Mouse (Mus musculus): Measurements from ENCODE around the gene Fam111a. TPM values are rescaled to one million over a fixed set of nuclear protein-coding genes. Genes with fewer than 3 reads are reported as not detected.

The Fam111a gene
- polyA plus RNA-seq, 1 experiment from 2014 or later, result 10.7 TPM

DNA sequence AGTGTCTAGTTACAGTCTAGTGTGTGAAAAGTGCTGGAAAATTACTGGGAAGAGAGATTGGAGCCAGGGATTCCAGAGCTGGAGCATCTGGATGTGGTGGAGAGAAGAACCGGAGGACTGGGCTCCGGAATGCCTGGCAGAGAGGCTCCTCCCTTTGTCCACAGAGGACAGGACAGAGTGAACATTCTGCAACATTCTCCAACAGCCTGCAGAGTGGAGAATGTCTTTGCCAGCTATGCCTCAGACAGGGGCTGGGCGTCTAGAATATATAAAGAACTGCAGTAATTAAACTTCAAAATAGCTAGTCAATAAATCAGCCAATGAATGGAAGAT is 51.5 kb downstream of the Fam111a start:
- Histone ChIP-seq H3K4me2 (ENCODE audit: low read length) (peak overlapping the region; percentile 99), H3K4me1 (replicated peaks; ENCODE audit: insufficient read depth, low read length) (peaks cover 6% of the 10 kb centered on the region; the same call in 1 of the 2 replicates), H3K9ac (ENCODE audit: low read depth, low read length) (peak overlapping the region; percentile 76; the same call in 1 of the 2 replicates), H3K4me3 (replicated peaks; ENCODE audit: low read depth, low read length) (peak overlapping the region; percentile 69), H3K27ac (peak overlapping the region; percentile 92), H3K27me3 (ENCODE audit: insufficient read depth, low read length) (no peaks in the 10 kb centered on the region), H3K36me3 (ENCODE audit: insufficient read depth, low read length) (no peaks in the 10 kb centered on the region), H3K9me3 (replicated peaks; ENCODE audit: low read length) (no peaks in the 10 kb centered on the region)
- peak; percentile 25 for DNase-seq (ENCODE audit: low spot score)
- 38% methylated on average over 3 of the region's 3 CpGs for WGBS
- no peak for TF ChIP-seq CTCF (IDR thresholded peaks at IDR 0.05; ENCODE audit: low read depth)
- no peak for ATAC-seq (replicated peaks; ENCODE audit: low FRiP score, low read depth)

DNA sequence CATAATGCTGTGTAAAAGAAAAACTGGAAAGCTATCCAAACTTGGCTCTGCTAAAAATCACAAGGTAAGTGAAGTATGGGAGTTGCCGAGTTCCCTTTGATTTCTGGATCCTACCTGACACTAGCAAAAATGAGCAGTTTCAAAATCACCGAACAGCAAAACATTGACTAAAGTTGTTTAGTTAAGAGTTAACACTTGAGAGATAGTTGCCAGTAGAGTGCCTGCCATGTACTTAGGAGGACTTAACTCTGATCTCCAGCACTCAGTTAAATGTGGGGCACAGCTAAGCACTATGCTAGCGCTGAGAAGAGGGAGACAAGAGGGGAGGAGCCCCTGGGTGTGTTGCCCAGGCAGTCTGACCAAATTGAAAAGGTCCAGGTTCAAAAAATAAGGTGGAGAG is 53.1 kb downstream of the Fam111a start:
- Histone ChIP-seq H3K4me2 (ENCODE audit: low read length) (0 out of 2 replicates have a peak overlapping the region, but pooled peaks have one; percentile 7), H3K9me3 (replicated peaks; ENCODE audit: low read length) (no peaks in the 10 kb centered on the region), H3K4me1 (replicated peaks; ENCODE audit: insufficient read depth, low read length) (peaks cover 6% of the 10 kb centered on the region; the same call in 1 of the 2 replicates), H3K27me3 (ENCODE audit: insufficient read depth, low read length) (no peaks in the 10 kb centered on the region), H3K27ac (no peak overlapping the region), H3K36me3 (ENCODE audit: insufficient read depth, low read length) (no peaks in the 10 kb centered on the region), H3K4me3 (replicated peaks; ENCODE audit: low read depth, low read length) (no peak overlapping the region), H3K9ac (ENCODE audit: low read depth, low read length) (no peak overlapping the region)
- ATAC-seq (replicated peaks; ENCODE audit: low FRiP score, low read depth) (no peak), DNase-seq (ENCODE audit: low spot score) (no peak)
- WGBS, result 54% methylated on average over 3 of the region's 3 CpGs
- no peak for TF ChIP-seq CTCF (IDR thresholded peaks at IDR 0.05; ENCODE audit: low read depth)

DNA sequence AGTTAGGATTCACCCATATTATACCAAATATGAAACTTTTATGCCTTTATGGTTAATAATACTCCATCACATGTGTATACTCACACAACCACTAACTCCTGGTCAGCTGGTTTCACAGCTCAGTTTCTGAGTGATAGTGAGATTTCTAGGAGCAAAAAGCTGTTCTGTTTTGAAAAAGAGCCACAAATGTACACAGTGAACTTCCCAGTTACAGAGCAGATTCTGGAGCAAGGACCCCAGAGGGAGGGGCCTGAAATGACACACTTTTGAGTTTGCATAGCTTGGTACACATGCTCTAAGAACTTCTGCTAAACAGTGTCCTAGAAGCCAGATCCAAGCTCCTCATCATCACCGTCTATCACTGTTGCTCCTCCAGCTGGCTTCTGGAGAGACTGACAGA is 54.1 kb downstream of the Fam111a start, which contains the start of gene Gm4952:
Gene Gm4952, plus strand, starts transcription at position 301 of the 400 bp plus-strand sequence.
- ATAC-seq (replicated peaks; ENCODE audit: low FRiP score, low read depth), result no peak
- Histone ChIP-seq H3K27ac (no peak within 1 kb of the TSS), H3K27me3 (ENCODE audit: insufficient read depth, low read length) (no peaks in the 10 kb centered on the region), H3K9ac (ENCODE audit: low read depth, low read length) (no peak within 1 kb of the TSS), H3K36me3 (ENCODE audit: insufficient read depth, low read length) (no peaks in the 10 kb centered on the region), H3K4me3 (replicated peaks; ENCODE audit: low read depth, low read length) (no peak within 1 kb of the TSS), H3K4me1 (replicated peaks; ENCODE audit: insufficient read depth, low read length) (peaks cover 6% of the 10 kb centered on the region; the same call in 1 of the 2 replicates), H3K4me2 (ENCODE audit: low read length) (0 out of 2 replicates have a peak within 1 kb of the TSS, but pooled peaks have one; percentile 7), H3K9me3 (replicated peaks; ENCODE audit: low read length) (no peaks in the 10 kb centered on the region)
- WGBS, result 58% methylated on average over 1 of the region's 1 CpGs
- DNase-seq (ENCODE audit: low spot score), result no peak
- TF ChIP-seq CTCF (IDR thresholded peaks at IDR 0.05; ENCODE audit: low read depth), result no peak

DNA sequence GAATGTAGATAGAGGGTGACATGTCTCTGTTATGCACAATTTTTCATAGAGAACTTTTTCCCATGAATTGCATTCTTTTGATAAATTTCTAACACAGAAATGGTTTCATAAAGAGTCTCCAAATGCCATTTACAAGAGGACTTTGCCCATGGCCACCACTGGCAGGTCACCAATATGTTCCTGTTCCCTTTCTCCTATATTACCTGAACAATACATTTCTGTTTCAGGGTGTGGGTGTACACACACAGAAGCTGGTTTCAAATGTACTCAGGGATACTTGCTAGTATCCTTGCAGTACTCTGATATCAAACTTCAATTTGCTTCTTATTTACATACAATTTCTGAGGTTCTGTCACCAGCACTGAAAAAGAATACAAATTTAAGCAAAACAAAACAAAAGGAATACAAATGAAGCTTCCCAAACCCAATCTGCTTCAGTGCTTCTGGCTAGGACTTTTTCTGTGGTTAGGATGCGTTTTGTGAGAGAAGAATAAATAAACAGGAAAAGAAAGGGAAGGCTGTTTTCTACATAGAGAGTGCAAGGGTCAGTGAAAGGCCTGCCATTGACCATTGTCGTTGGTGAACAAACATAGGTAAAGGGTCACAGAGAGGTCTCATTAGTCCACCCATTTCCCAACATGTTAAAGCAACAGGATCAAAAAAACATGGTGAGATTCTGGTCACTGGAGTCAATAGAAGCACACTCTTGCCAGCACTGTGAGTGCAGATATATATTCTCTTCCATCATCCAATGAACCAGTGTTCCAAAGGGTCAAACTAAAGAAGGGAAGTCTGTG is 55.3 kb downstream of the Fam111a start:
- H3K4me2 ChIP-seq (ENCODE audit: low read length), result no peak overlapping the region
- H3K9me3 ChIP-seq (replicated peaks; ENCODE audit: low read length), result no peaks in the 10 kb centered on the region
- no peak for DNase-seq (ENCODE audit: low spot score)
- H3K9ac ChIP-seq (ENCODE audit: low read depth, low read length), result no peak overlapping the region
- no peak overlapping the region for H3K27ac ChIP-seq
- no peaks in the 10 kb centered on the region for H3K36me3 ChIP-seq (ENCODE audit: insufficient read depth, low read length)
- H3K27me3 ChIP-seq (ENCODE audit: insufficient read depth, low read length), result no peaks in the 10 kb centered on the region
- no peak for ATAC-seq (replicated peaks; ENCODE audit: low FRiP score, low read depth)
- TF ChIP-seq CTCF (IDR thresholded peaks at IDR 0.05; ENCODE audit: low read depth), result no peak
- WGBS, result 25% methylated on average over 2 of the region's 2 CpGs
- no peak overlapping the region for H3K4me3 ChIP-seq (replicated peaks; ENCODE audit: low read depth, low read length)
- peaks cover 6% of the 10 kb centered on the region; the same call in 1 of the 2 replicates for H3K4me1 ChIP-seq (replicated peaks; ENCODE audit: insufficient read depth, low read length)

DNA sequence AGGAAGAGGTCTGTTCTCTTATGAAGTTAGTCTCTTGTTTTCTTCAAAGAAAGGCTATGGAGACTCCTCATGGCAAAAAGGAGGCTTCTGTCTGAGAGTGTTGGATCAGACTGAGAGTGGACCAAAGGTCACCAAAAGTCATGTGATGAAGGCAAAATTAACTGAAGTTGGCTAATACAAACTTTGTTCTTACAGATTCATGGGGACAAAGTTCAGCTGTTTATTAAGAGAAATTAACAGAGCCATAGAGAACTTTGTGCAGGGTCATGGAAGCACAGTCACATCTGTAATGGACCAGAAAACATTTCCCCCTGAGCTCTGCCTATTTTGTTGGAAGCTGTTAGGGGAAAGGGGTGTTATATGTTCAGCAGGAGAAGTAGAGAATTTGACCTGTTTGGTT is 62.8 kb downstream of the Fam111a start:
- Histone ChIP-seq H3K9ac (ENCODE audit: low read depth, low read length) (no peak overlapping the region), H3K27ac (no peak overlapping the region), H3K36me3 (ENCODE audit: insufficient read depth, low read length) (no peaks in the 10 kb centered on the region), H3K27me3 (ENCODE audit: insufficient read depth, low read length) (no peaks in the 10 kb centered on the region), H3K9me3 (replicated peaks; ENCODE audit: low read length) (no peaks in the 10 kb centered on the region), H3K4me3 (replicated peaks; ENCODE audit: low read depth, low read length) (no peak overlapping the region), H3K4me1 (replicated peaks; ENCODE audit: insufficient read depth, low read length) (no peaks in the 10 kb centered on the region), H3K4me2 (ENCODE audit: low read length) (no peak overlapping the region)
- DNase-seq (ENCODE audit: low spot score) (peak; percentile 18), ATAC-seq (replicated peaks; ENCODE audit: low FRiP score, low read depth) (peak; percentile 85)
- no peak for TF ChIP-seq CTCF (IDR thresholded peaks at IDR 0.05; ENCODE audit: low read depth)

DNA sequence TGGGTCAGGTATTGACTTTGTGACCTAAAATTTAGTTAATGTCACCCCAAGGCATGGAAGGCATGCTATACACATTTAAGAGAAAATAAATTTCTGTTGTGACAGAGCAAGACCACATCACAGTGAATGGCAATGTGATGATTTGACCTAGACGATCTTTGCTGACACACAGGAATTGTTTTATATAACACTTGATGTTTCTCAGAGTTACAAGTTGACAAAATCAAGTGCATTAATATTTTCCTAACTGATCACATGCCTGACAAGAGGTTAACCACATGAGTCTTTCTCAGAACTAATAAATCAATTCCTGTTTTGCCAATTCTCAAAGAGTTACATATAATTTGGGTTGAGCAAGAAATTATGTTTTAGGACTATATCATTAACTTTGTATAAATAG is 68.1 kb downstream of the Fam111a start:
- Histone ChIP-seq H3K27ac (no peak overlapping the region), H3K4me1 (replicated peaks; ENCODE audit: insufficient read depth, low read length) (no peaks in the 10 kb centered on the region), H3K4me3 (replicated peaks; ENCODE audit: low read depth, low read length) (no peak overlapping the region), H3K9me3 (replicated peaks; ENCODE audit: low read length) (no peaks in the 10 kb centered on the region), H3K27me3 (ENCODE audit: insufficient read depth, low read length) (no peaks in the 10 kb centered on the region), H3K4me2 (ENCODE audit: low read length) (no peak overlapping the region), H3K36me3 (ENCODE audit: insufficient read depth, low read length) (no peaks in the 10 kb centered on the region), H3K9ac (ENCODE audit: low read depth, low read length) (no peak overlapping the region)
- no peak for ATAC-seq (replicated peaks; ENCODE audit: low FRiP score, low read depth)
- no peak for DNase-seq (ENCODE audit: low spot score)
- WGBS, result 63% methylated on average over 1 of the region's 1 CpGs
- no peak for TF ChIP-seq CTCF (IDR thresholded peaks at IDR 0.05; ENCODE audit: low read depth)
